Mouse (Mus musculus): ENCODE measurements around the gene Gm20388.

Gm20388 gene

GRCm38 (mm10) chr8:121884181-121884580 lies 1973.5 kb downstream of the Gm20388 start:
- no peak for DNase-seq

- no peak for DNase-seq
Measured at GRCm38 (mm10) chr8:121885001-121885400, 1974.4 kb downstream of the Gm20388 start.

DNA sequence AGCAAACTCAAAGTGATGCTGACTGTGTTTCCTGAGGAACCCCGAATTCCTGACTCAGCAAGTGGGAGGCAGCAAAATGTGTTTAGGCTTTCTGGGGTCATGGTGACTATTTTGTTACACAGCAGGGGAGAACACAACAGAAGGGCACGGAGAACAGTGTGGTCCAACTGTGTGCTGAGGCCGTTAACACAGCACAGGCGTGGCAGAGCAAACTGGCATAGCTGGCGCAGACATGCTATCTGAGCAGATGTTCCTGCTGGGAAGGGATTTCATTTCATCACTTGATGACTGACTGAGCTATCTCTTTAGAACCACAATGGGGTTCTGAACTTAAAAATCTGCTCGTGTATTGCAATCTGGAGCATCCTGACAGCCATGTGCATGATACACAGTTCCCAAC lies 1974.8 kb downstream of the Gm20388 start:
- no peak for DNase-seq

DNA sequence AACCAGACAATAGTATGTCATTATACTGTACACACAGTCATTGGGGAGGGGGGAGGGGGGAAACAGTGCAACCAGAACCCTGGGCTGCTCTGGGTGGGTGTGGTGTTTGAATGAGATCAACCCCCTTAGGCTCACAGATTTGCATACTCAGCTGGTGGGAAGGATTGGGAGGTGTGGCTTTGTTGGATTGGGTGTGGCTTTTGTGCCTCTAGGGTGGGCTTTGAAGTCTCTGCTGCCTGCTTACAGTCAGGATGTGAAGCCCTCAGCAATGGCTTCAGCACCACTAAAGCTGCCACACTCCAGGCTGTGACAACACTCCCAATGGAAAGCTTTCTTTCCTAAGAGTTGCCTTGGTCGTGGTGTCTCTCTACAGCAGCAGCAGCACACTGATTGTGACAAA lies 1976.9 kb downstream of the Gm20388 start:
- no peak for DNase-seq

DNA sequence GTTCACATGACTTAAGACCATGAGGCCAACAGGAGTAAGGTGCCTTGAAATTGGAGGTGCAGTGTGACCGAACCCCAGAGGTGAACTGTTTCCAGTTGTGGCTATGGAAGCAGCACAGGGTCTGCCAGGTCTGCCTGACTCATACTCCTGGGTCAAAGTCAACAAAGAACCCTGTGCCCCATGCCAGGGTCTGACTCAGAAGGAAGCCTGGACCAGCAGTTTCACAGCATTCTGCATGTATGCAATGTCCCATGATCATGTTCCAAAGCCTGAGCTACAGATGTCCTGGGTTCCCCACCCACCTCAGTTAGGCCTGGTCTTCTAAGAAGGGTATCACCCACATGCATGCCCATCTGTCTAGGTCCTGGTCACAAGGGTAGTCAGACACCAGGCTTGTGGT lies 1978.7 kb downstream of the Gm20388 start:
- DNase-seq: no peak

DNA sequence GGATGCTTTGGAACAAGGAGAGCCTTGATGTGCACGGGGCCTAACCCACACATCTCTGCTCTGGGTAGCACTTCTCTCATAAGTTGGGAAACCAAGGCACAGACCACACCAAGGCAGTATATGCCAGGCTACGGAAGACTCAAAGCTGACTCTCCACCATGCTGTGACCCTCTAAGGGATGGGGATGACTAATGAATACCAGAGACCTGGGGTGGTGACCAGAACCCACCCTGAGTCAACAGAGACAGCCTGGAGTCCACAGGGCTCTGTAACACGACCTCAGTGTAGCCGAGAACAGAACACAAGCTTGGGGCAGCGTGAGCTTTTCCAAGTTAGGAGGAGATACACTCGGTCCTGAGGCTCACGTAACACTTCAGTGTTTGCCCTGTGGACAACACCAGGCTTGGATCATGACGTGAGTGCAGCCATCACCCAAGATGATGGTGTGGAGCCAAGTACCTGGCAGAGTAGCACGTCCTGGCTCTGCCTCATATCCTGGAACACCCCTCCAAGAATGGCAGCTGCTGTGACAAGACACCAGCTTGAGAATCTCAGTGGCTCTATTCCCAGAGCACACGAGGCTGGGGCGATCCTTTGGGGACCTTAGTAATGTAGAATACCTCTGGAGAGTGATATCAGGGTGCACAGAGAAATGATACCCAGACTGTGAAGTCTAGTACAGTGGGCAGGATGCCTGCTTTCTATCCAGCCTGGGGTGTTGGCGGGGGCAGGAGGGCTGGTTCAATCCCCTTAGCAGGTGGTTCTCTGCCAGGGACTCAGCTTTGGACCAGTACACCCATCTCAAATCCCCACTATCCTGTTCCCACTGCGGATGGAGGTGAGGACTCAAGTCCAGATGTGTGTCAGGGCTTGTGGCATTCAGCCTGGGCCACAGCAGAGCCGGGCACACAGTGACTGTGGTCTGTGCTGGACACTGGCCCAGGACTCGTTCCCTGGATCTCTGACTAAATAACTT lies 1979.5 kb downstream of the Gm20388 start:
- DNase-seq: no peak

- DNase-seq: no peak
Measured at GRCm38 (mm10) chr8:121892875-121893274, 1982.2 kb downstream of the Gm20388 start.

GRCm38 (mm10) chr8:121895910-121896309 lies 1985.3 kb downstream of the Gm20388 start:
- no peak for DNase-seq

- DNase-seq: peak in 1 of 2 experiments; percentile 56
Measured at GRCm38 (mm10) chr8:121896476-121897145, 1986.0 kb downstream of the Gm20388 start.

GRCm38 (mm10) chr8:121897205-121897604 lies 1986.6 kb downstream of the Gm20388 start:
- no peak for DNase-seq

DNA sequence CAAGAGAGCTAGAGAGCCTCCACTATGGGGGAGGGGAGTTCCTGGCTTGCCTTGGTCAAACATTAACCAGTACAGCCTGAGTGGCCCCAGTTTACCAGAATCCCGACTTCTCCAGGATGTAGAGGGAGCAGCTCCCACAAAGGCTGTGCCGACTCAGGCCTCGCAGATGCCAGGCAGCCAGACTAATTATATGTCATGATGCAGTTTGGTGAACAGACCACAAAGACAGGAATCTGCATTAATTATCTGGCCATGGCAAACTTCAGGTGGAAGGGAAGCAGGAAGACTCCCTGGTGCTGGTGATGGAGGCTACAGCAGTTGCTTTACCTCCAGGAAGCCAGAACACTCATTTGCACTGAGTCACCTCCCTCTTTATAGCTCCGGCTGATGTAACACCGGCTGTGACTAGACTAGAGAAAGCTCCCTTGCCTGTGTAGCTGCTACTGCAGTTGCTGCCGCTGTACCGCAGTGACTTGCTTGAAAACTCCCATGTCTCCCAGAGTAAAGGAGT lies 1987.3 kb downstream of the Gm20388 start:
- DNase-seq: peak; percentile 68

DNA sequence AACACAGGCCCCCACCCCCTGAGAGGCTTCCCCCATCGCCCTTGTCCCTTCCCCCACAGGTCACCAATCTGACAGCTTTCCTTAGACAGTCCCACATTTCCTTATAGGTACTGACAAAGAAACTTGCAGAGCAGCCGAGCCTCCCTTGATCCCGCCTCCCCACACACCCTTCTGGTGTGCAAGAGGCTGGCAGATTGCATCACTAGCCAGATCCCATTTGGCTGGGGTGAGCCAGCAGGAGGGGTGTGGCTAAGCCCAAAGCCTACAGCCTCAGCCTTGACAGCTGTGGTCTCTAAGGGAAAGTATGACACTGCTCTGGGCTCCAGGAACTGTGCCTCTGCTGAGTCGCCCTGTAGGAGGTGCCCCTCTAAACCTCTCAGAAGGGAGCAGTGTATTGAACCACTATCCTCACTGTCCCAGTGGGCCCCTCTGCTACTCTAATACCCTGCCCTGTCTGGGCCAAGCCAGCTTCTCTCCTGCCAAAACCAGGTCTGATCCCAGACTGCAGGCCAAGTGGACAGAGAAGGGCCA lies 1987.8 kb downstream of the Gm20388 start:
- DNase-seq: peak; percentile 42 to 61

DNA sequence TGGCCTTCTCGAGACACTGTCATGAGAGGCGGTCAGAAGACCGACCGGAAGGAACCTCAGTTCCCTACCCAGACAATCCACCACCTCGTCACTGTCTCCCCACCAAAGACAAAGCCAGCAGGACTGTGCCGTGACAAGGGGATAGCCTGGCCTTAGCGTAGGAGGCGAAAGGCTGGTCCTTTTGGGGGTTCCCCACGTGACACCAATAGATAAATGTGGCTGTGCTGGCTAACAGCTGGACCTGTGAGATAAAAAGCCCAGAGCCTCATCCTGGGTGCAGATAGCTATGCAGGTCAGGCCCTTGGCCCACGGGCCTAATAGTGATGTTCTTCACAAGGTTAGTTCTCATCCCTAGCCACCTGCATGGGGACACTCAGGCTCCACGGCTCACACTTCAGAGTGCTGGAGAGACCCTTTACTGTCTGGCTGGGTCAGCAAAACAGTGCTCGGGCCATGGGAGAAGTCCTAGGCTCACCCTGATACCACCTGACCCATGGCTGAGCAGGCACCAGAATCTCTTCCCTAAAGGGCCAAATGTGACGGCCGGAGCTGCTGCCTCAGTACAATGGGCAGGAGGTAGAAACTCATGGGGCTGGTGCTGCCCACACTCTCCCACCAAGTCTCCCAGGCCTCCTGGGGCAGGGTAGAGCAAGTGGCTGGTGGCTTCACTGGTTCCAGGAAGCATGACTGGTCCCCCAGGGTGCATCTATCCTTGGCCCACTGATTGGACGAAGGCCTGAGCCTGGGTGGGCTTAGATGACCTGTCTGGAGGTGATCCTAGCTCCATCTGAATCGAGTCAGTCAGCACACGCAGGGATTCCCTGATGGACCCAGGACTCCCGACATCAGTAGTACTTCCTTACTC lies 1988.8 kb downstream of the Gm20388 start:
- no peak for DNase-seq

- DNase-seq: no peak
Measured at GRCm38 (mm10) chr8:121901498-121902236, 1991.0 kb downstream of the Gm20388 start.

DNA sequence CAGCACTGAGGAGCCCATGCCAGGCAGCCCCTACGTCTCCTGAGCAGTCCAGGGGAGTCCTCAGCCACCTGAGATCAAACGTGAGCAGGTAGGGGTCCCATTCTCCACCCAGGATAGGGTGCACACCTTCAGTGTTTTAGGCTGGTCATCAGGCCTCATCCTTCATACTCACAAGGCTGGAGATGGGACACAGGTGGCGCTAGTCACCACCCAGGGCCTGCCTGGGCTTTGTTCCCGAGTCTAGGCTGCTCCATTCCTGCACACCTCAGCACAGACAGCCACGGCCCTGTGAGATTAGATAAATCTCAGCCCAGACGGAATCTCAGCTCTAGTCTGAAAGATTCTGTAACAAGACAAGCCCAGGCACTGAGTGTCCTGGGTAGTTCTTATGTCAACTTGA lies 1993.3 kb downstream of the Gm20388 start:
- no peak for DNase-seq

DNA sequence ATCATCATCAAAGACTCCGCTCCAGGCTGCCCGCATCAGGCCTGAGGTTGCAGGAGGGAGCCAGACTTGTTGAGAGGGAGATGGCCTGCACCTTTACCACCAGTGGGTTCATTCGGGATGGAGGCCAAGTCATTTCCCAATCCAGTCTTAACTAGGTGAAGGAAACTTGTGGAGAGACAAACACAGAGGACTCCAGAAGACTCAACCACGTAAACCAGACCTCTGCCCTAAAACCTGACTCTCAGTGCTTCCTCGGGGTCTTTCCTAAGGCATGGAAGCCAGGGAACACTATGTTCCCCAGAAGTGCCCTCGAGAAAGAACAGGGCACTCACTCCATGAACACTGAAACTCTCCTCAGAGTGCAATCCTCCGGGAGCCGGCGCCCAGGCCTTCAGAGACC lies 1994.4 kb downstream of the Gm20388 start:
- DNase-seq: no peak

GRCm38 (mm10) chr8:121905420-121905819 lies 1994.8 kb downstream of the Gm20388 start:
- DNase-seq: no peak

DNA sequence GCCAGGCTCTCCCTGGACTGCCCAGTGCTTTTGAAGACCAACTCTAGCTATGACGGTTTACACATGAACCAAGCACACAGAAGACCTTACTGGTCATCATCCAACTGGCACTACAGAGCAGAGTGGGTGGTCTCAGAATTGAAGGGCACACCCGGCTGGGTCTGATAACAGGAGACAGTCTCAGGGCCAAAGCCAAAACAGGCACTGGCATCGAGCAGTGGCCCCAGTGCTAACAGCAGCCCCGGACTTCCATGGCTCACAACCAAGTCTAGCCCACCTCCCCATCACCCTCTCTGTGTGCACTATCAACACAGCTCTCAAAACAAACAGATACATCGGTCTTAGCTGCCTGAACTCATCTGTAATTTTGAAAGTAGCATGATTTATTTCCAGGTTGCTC lies 1995.2 kb downstream of the Gm20388 start:
- DNase-seq: no peak

GRCm38 (mm10) chr8:121906542-121907512 lies 1996.2 kb downstream of the Gm20388 start:
- no peak for DNase-seq

- DNase-seq: peak; percentile 92 to 94
Measured at GRCm38 (mm10) chr8:121907587-121908248, 1997.1 kb downstream of the Gm20388 start, which contains the start of gene Slc7a5. Gene Slc7a5, minus strand, starts transcription at chr8:121907694.

Data from kidney, adult 8-10 months (tissue).